Mouse (Mus musculus): ENCODE measurements around the gene P2ry13. TPM values are rescaled to one million over a fixed set of nuclear protein-coding genes. Genes with fewer than 3 reads are reported as not detected.

P2ry13 gene
- total and polyA plus RNA-seq, 2 experiments from 2014 or later, result 2.0 to 2.1 TPM

DNA sequence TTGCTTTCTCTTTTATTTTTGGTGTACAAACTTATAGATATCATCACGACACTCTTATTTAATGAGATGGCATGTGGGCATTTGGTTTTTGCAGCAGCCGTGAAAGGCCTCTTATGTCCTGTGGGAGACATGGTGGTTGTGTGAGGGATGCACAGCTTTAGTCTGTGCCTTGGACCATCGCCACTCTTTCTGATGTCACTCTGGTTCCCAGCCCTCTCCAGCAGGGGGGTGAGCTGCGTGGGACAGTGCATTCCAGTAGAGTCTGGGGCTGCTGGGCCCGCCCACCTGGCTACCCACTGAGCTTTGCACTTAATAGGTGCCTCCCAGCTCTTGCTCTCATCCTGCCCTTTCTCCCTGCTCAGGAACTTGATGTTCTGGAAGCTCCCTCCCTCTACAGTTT is 29.5 kb downstream of the P2ry13 start:
- no peak overlapping the region for H3K4me3 ChIP-seq (ENCODE audit: low read depth, low read length)
- ATAC-seq (no peak), DNase-seq (no peak)

DNA sequence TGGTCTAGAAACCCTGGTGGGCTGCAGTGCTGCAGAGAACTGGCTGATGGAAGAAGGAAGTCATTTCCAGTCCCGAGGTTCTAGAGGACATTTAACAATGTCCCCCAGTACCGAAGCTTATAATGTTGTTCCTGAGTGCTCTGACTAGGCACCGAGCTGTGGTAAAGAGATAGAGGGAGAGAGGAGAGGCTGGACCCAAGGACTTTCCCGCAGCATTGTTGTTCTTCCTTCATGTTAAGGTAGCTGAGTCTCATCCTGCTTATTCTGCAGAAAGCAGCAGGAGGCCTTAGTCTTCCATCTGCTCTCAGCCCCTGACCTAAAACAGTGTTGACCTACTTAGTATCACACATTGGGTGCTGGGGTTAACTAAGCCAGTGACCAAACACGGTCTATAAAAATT is 33.8 kb downstream of the P2ry13 start:
- H3K4me1 ChIP-seq (ENCODE audit: insufficient read depth), result no peaks in the 10 kb centered on the region
- H3K9ac ChIP-seq, result no peak overlapping the region
- H3K27me3 ChIP-seq (ENCODE audit: insufficient read depth, low read length), result no peaks in the 10 kb centered on the region
- H3K9me3 ChIP-seq (ENCODE audit: low read length), result no peaks in the 10 kb centered on the region
- no peaks in the 10 kb centered on the region for H3K36me3 ChIP-seq (ENCODE audit: insufficient read depth)
- ATAC-seq, result no peak
- no peak for TF ChIP-seq CTCF (IDR thresholded peaks at IDR 0.05; ENCODE audit: low read depth)
- no peak for DNase-seq
- no peak overlapping the region for H3K4me2 ChIP-seq (ENCODE audit: low read depth)
- 66% methylated on average over 5 of the region's 5 CpGs for WGBS
- H3K27ac ChIP-seq (ENCODE audit: low read depth, low read length), result no peak overlapping the region
- H3K4me3 ChIP-seq (ENCODE audit: low read depth, low read length), result no peak overlapping the region

More for the DNA sequence above, 29.5 kb downstream of the P2ry13 start:
- Histone ChIP-seq H3K27me3 (ENCODE audit: insufficient read depth, low read length) (no peaks in the 10 kb centered on the region), H3K4me2 (ENCODE audit: low read depth) (no peak overlapping the region), H3K9me3 (ENCODE audit: low read length) (no peaks in the 10 kb centered on the region), H3K27ac (ENCODE audit: low read depth, low read length) (no peak overlapping the region), H3K36me3 (ENCODE audit: insufficient read depth) (no peaks in the 10 kb centered on the region), H3K9ac (no peak overlapping the region), H3K4me1 (ENCODE audit: insufficient read depth) (no peaks in the 10 kb centered on the region)
- TF ChIP-seq CTCF (IDR thresholded peaks at IDR 0.05; ENCODE audit: low read depth), result no peak
- WGBS, result 64% methylated on average over 5 of the region's 5 CpGs

DNA sequence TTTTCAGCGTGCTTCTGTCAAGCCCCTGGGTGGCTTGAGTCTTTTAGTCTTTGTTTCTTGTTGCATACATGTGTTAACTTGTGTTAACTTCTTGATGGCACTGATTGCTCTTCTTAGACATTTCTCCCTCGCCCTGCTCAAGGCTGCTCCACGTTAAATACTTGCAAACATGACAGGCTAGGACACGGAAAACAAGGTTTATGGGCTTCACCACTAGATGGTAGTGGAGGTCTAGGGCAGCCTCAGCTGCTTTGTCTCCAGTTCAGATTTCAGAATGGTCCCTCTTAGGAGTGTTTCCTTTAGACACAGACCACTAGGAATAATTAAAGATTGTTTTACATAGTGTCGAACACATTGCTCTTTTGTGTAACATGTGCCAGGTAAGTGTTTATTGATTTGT is 35.4 kb downstream of the P2ry13 start:
- H3K36me3 ChIP-seq (ENCODE audit: insufficient read depth), result no peaks in the 10 kb centered on the region
- H3K4me2 ChIP-seq (ENCODE audit: low read depth), result no peak overlapping the region
- WGBS, result 34% methylated on average over 5 of the region's 5 CpGs
- H3K4me1 ChIP-seq (ENCODE audit: insufficient read depth), result no peaks in the 10 kb centered on the region
- H3K27me3 ChIP-seq (ENCODE audit: insufficient read depth, low read length), result no peaks in the 10 kb centered on the region
- no peak overlapping the region for H3K27ac ChIP-seq (ENCODE audit: low read depth, low read length)
- no peak overlapping the region for H3K4me3 ChIP-seq (ENCODE audit: low read depth, low read length)
- peak; percentile 75 for DNase-seq
- no peaks in the 10 kb centered on the region for H3K9me3 ChIP-seq (ENCODE audit: low read length)
- ATAC-seq, result peak; percentile 90
- peak; percentile 87 for TF ChIP-seq CTCF (IDR thresholded peaks at IDR 0.05; ENCODE audit: low read depth)
- no peak overlapping the region for H3K9ac ChIP-seq

DNA sequence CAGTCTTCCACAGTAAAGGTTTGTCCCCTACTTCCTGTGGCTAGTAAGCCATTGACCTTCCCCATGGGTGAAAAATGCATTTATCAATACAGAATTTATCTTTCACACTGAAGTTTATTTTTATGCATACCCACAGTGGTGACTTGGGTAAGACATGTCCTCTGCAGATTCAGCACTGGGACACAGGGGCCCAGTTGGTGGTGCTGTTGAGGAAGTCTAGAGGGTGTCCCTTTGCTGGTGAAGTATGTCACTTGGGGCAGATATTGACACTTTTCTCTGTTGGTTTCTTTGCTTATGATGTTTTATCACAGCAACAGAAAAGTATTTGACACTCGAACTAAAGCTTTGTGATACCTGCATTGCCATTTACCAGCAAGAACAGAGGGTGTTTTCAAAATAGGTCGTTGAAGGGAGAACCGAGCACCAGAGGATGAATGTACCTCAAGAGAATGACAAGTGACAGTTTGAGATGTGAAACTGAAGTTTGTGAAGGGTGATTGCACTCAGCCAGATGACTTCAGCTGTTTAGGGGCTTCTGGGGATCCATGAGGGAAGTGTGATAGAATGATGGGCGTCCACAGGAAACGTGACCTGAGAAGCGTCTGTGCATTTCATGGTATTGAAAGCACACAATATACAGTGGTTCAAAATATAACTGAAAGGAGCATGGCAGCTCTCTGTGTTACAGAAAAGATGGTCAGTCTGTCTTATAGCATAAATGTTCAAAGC is 36.1 kb downstream of the P2ry13 start:
- WGBS, result 83% methylated on average over 6 of the region's 6 CpGs
- Histone ChIP-seq H3K9ac (no peak overlapping the region), H3K4me1 (ENCODE audit: insufficient read depth) (no peaks in the 10 kb centered on the region), H3K36me3 (ENCODE audit: insufficient read depth) (no peaks in the 10 kb centered on the region), H3K4me2 (ENCODE audit: low read depth) (no peak overlapping the region), H3K27me3 (ENCODE audit: insufficient read depth, low read length) (no peaks in the 10 kb centered on the region), H3K27ac (ENCODE audit: low read depth, low read length) (no peak overlapping the region), H3K9me3 (ENCODE audit: low read length) (no peaks in the 10 kb centered on the region), H3K4me3 (ENCODE audit: low read depth, low read length) (no peak overlapping the region)
- no peak for DNase-seq
- ATAC-seq, result no peak
- TF ChIP-seq CTCF (IDR thresholded peaks at IDR 0.05; ENCODE audit: low read depth), result no peak

DNA sequence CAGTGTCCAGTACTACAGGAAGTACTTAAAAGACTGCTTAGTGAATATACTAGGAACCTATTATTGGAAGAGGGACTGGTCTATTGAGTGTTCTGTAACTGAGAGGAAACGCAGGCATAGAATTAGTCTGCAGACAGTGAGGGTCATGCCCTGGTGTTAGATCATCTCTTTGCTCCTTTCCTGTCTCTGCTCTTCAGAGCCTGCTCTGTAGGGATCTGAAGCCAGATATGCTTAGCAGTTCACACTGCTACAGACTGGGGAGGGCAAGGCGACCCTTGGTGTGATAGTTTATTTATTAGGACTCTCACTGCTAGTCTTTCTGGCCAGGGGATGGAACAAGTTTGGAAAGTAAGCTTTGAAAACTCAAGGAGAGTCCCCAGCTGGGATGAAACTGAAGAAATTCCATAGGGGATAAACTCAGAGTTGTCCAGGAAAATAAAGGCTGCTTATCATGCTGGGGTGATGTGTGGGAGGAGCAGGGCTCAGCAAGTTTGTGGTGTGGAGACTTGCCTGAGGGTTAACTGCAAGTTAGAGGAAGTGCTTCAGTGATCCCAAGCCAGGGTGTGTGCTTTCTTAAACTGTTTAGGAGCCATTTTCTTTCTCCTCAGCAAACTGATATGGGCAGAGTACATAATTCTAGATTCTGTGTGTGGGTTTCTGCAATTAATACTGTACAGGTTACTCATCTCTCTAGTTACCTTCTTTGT is 40.6 kb downstream of the P2ry13 start:
- no peaks in the 10 kb centered on the region for H3K36me3 ChIP-seq (ENCODE audit: insufficient read depth)
- ATAC-seq (no peak), DNase-seq (no peak)
- no peak overlapping the region for H3K4me2 ChIP-seq (ENCODE audit: low read depth)
- H3K4me1 ChIP-seq (ENCODE audit: insufficient read depth), result no peaks in the 10 kb centered on the region
- no peak for TF ChIP-seq CTCF (IDR thresholded peaks at IDR 0.05; ENCODE audit: low read depth)
- H3K4me3 ChIP-seq (ENCODE audit: low read depth, low read length), result no peak overlapping the region
- H3K9me3 ChIP-seq (ENCODE audit: low read length), result no peaks in the 10 kb centered on the region
- no peaks in the 10 kb centered on the region for H3K27me3 ChIP-seq (ENCODE audit: insufficient read depth, low read length)
- H3K9ac ChIP-seq, result no peak overlapping the region
- H3K27ac ChIP-seq (ENCODE audit: low read depth, low read length), result no peak overlapping the region
- WGBS, result 73% methylated on average over 2 of the region's 2 CpGs

DNA sequence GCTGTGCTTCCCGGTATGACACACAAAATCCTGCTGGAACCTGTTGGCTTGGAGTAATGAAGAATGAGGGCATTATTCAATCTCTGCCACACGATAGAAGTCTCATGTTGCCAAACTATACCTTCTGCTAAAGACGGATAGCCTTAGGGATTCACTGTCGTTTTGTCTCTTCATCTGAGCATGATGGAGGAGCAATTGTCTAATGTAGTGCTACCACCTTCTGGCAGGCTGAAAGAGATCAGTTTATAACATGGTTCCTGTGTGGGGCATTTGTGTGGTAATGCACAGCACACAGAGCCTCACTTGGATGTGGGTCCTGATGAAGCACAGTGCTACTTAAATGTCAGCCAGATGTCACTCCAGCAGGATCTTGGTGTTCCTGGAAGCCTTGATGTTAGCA is 41.5 kb downstream of the P2ry13 start:
- WGBS, result 83% methylated on average over 4 of the region's 4 CpGs
- no peaks in the 10 kb centered on the region for H3K9me3 ChIP-seq (ENCODE audit: low read length)
- H3K4me3 ChIP-seq (ENCODE audit: low read depth, low read length), result no peak overlapping the region
- no peak for ATAC-seq
- no peak for DNase-seq
- no peaks in the 10 kb centered on the region for H3K4me1 ChIP-seq (ENCODE audit: insufficient read depth)
- no peaks in the 10 kb centered on the region for H3K36me3 ChIP-seq (ENCODE audit: insufficient read depth)
- H3K27ac ChIP-seq (ENCODE audit: low read depth, low read length), result no peak overlapping the region
- no peak for TF ChIP-seq CTCF (IDR thresholded peaks at IDR 0.05; ENCODE audit: low read depth)
- no peak overlapping the region for H3K4me2 ChIP-seq (ENCODE audit: low read depth)
- no peak overlapping the region for H3K9ac ChIP-seq
- H3K27me3 ChIP-seq (ENCODE audit: insufficient read depth, low read length), result no peaks in the 10 kb centered on the region

DNA sequence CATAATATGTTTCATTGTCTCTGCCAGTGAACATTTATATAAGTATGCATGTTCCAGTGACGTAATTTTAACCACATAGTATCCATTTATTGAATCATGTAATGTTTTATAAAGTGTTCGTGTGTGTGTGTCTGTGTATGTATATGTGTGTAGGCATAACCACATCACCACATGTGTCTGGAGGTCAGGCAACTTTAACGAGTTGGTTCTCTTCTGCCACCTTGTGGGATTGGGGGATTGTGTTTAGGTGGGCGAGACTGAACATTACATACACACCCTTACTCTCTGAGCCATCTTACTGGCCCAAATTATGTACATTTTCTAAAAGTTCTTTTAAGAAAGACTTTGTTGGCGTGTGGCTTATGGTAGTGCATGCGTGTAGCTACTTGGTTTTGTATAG is 42.2 kb downstream of the P2ry13 start:
- no peak for TF ChIP-seq CTCF (IDR thresholded peaks at IDR 0.05; ENCODE audit: low read depth)
- H3K36me3 ChIP-seq (ENCODE audit: insufficient read depth), result no peaks in the 10 kb centered on the region
- WGBS, result 90% methylated on average over 6 of the region's 6 CpGs
- no peak overlapping the region for H3K4me3 ChIP-seq (ENCODE audit: low read depth, low read length)
- no peaks in the 10 kb centered on the region for H3K9me3 ChIP-seq (ENCODE audit: low read length)
- no peaks in the 10 kb centered on the region for H3K27me3 ChIP-seq (ENCODE audit: insufficient read depth, low read length)
- no peak overlapping the region for H3K4me2 ChIP-seq (ENCODE audit: low read depth)
- no peaks in the 10 kb centered on the region for H3K4me1 ChIP-seq (ENCODE audit: insufficient read depth)
- no peak for DNase-seq
- ATAC-seq, result no peak
- no peak overlapping the region for H3K27ac ChIP-seq (ENCODE audit: low read depth, low read length)
- no peak overlapping the region for H3K9ac ChIP-seq
